Mouse (Mus musculus): Measurements from ENCODE around the gene Zwilch.

Zwilch gene

GRCm38 (mm10) chr9:64114646-64115045 lies 58.3 kb downstream of the Zwilch start:
- no peak for DNase-seq (ENCODE audit: inconsistent age in 2 of 2, low spot score in 1 of 2)

- DNase-seq (ENCODE audit: inconsistent age in 2 of 2, low spot score in 1 of 2): no peak
Measured at GRCm38 (mm10) chr9:64110502-64110901, 62.4 kb downstream of the Zwilch start.

GRCm38 (mm10) chr9:64105301-64105700 lies 67.6 kb downstream of the Zwilch start:
- peak in 1 of 2 experiments; percentile 57 for DNase-seq (ENCODE audit: inconsistent age in 2 of 2, low spot score in 1 of 2)

- peak; percentile 74 to 92 for DNase-seq (ENCODE audit: inconsistent age in 2 of 2, low spot score in 1 of 2)
Measured at GRCm38 (mm10) chr9:64100442-64100841, 72.5 kb downstream of the Zwilch start.

- DNase-seq (ENCODE audit: inconsistent age in 2 of 2, low spot score in 1 of 2): peak in 1 of 2 experiments; percentile 51
Measured at GRCm38 (mm10) chr9:64098282-64098681, 74.6 kb downstream of the Zwilch start.

GRCm38 (mm10) chr9:64094083-64094482 lies 78.8 kb downstream of the Zwilch start:
- DNase-seq (ENCODE audit: inconsistent age in 2 of 2, low spot score in 1 of 2): no peak

GRCm38 (mm10) chr9:64089004-64089403 lies 83.9 kb downstream of the Zwilch start:
- DNase-seq (ENCODE audit: inconsistent age in 2 of 2, low spot score in 1 of 2): peak; percentile 60 to 77

- DNase-seq (ENCODE audit: inconsistent age in 2 of 2, low spot score in 1 of 2): no peak
Measured at GRCm38 (mm10) chr9:64088346-64088745, 84.6 kb downstream of the Zwilch start.

- peak; percentile 73 to 93 for DNase-seq (ENCODE audit: inconsistent age in 2 of 2, low spot score in 1 of 2)
Measured at GRCm38 (mm10) chr9:64087461-64088235, 85.3 kb downstream of the Zwilch start.

Data from adrenal gland, adult (tissue).